Mouse (Mus musculus): ENCODE data around the gene Serpinc1.
"Not testable (repeated sequence)": the region's sequence is repeated elsewhere in the genome, so short reads cannot be mapped to it uniquely, and the experiment has no call there.

Gene Serpinc1

DNA sequence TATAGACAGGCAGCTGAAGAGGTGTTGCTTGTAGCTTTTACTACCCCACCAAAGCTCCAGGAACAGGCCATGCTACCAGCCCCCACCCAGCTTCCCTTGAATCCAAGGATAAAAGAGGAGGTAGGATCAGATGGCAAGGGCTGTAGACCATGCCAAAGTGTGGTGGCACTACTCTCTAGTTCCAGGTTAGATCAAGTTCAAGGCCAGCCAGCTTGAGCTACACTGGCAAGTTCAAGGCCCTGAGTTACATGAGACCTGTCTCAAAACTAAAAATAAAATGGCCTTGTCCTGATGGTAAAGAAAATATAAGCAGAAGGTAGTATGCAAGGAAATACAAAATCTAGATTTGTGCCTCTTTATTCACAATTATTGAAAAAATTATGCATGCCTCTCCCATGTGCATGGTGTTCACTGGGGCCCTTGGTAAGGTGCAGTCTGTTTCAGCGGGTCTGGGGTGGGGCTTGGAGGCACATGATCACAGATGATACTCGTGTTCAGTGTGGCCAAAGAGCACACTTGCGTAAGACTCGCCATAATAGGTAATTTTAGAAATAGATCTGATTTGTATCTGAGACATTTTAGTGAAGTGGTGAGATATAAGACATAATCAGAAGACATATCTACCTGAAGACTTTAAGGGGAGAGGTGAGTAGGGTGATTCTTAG, at the start of gene Serpinc1:
Serpinc1 (plus strand) TSS at position 515 of the 665 bp plus-strand sequence.
- no peak for DNase-seq (ENCODE audit: extremely low read depth, insufficient read length, low spot score)

DNA sequence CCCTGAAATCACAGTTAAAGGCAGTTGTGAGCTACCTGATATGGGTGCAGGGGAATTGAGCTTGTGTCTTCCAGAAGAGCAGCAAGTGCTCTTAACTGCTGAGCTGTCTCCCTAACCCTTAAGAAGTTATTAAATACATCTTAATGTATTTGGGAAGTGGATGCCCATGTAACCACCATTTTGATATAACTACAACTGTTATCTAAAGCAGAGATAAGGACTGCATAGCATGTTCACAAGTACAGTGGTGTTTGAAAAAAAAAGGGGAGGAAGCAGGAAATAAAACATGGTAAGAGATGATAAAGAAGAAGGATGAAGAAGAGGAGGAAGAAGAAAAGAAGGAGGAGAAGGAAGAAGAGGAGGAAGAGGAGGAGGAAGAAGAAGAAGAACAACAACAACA, 47.1 kb upstream of the Serpinc1 start:
- DNase-seq (ENCODE audit: extremely low read depth, insufficient read length, low spot score), result no peak

DNA sequence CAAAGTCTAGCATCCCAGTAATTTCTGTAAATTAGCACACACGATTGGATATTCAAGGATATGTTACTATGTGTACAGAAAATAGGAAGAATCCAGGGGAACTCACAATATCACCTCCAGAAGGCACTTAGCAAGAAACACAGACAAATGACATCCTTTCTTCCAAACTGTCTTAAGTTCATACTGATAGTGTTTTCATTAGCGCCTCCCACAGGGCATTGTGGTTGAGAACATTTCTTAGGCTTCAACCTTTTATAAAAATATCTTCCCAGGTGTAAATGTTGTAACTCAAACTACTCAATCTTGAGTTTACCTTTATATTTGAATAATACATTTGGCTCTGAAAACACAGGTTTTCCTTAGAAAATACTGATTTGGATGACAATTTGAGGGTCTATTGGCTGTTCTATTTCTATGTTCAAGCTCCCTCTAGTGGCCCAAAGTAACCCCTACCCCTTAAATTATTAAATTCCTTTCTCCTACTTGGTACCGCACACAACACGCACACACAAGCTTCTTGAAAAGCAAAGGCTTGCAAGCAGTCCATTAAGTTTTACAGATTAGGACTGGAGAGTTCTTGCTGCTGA, 44.4 kb upstream of the Serpinc1 start:
- DNase-seq (ENCODE audit: extremely low read depth, insufficient read length, low spot score), result peak; percentile 10

DNA sequence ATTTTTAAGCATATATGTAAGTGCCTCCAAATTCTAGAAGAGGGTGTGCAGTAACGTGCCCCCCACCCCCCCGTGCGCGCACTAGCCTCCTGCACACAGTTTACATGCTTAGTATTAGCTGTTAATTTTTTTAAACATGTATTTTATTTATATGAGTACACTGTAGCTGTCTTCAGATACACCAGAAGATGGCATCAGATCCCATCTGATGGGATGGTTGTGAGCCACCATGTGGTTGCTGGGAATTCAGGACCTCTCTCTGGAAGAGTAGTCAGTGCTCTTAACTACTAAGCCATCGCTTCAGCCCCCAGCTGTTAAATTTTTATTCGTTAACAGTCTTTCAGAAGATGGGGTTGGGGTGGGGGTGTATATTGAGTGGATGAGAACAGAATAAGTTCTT, 42.8 kb upstream of the Serpinc1 start:
- peak; percentile 8 for DNase-seq (ENCODE audit: extremely low read depth, insufficient read length, low spot score)

DNA sequence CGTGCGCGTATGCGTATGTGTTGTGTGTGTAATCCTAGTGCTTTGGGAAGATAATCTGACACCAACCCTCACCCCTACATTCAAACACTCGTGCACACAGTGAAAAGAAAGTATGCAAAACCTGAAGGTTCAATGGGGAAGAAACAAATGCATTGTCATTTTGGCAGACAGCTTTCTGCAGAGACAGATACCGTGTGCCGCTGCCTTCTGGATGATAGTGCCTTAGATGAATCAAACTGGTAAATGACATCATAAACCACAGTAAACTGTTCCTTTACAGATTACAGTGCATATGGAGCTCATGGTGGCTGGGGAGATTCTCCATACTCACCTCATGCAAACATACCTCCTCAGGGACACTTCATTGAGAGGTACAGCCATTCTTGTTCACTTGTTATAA, 15.2 kb upstream of the Serpinc1 start:
- DNase-seq (ENCODE audit: extremely low read depth, insufficient read length, low spot score), result no peak

DNA sequence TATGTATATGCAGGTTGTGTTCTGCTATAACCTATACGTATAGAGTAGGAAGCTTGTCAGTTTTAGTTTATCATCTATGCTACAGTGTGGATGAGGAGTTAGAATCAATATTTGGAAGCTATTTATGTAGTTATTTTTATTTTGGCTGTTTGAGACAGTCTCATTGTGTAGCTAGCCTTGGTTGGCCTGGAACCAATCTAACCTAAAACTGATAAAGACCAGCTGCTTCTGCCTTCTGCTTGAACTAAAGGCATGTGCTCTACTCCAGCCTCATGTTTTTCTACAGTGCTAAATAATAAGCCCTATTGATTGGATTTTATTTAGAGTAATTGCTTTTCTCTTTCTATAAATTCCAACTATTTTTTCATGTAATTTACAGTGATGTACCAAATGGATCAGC, 11.1 kb upstream of the Serpinc1 start:
- no peak for DNase-seq (ENCODE audit: extremely low read depth, insufficient read length, low spot score)

DNA sequence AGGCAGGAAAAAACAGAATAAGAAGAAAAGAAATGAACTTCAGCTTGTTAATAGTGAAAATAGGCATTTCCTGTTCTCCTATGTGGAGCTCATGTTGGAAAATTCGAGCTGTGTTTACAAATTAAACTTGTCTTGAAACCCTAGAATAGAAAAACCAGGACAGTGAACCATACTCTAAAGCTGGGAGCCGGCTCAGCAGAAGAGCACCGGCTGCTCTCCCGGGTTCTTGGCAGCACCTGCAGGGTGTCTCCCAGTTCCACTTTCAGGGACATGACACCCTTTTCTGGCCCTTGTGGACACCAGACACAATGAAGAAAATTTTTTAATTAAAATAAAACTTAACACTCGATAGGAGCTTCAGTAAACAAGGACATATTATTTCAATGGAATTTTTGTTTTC, 9.7 kb upstream of the Serpinc1 start:
- DNase-seq (ENCODE audit: extremely low read depth, insufficient read length, low spot score), result no peak

DNA sequence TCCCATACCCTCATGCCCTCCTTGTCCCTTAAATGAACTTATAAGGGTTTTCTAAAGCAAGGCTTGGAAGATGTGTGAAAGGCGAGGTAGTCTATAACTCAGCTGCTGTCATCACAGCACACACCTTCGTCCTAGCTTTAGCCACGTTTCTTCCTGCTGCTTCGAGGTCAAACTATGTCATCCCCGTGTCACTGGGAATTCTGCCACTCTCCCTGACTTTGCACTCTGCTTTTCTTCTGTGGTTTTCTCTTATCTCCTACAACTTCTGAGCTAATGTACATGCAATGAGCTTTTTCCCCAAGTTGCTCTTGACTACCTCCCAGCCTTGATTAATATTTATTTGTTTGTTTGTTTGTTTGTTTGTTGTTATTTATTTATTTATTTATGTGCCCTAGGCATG, 1.6 kb downstream of the Serpinc1 start:
- DNase-seq (ENCODE audit: extremely low read depth, insufficient read length, low spot score), result no peak

DNA sequence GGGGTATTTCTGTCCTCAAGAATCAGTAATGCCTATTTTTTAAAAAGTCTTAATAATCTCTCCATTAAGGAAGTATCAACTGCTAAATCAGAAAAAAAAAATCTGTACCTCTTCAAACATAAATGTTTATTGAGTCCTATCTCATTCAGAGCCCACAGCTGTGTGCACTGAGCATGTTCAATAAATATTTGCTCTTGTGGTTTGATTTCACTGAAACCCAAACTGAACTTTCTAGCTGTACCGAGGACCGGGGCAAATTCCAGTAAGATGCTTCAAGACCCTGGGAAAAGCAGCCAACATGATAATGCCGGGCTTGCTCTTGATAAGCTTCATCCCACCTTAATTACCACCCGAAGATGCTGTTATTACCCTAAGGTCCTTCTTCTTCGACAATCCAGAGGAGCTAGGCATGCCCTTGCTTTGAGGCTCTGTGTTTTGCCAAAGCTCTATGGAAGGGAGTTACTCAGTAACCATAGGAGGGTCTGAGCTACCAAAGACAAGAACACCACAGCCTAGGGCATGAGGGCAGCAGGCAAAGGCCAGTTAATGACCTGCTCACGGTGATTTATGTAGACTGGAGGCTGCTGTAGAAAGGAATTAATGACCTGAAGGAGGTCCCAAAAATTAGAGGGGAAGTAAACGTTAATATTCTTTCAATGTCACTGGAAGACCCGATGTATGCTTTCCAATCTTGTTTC, 2.3 kb downstream of the Serpinc1 start:
- DNase-seq (ENCODE audit: extremely low read depth, insufficient read length, low spot score), result no peak

DNA sequence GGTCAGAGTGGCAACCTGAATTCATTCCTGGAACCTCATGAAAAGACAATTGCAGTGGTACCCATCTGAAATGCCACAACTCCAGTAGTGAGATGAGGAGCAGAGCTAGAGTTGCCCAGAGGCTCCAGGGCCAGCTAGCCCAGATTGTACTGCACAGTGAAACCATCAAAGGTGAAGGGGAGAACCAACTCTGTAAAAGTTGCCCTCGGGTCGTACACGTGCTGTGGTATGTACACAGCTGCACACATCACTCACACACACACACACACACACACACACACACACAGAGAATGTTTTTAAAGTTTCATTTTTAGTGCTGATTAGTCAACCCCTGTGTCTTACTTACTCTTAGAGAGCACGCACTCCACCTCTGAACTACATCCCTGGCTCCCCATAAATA, 3.0 kb downstream of the Serpinc1 start:
- no peak for DNase-seq (ENCODE audit: extremely low read depth, insufficient read length, low spot score)

DNA sequence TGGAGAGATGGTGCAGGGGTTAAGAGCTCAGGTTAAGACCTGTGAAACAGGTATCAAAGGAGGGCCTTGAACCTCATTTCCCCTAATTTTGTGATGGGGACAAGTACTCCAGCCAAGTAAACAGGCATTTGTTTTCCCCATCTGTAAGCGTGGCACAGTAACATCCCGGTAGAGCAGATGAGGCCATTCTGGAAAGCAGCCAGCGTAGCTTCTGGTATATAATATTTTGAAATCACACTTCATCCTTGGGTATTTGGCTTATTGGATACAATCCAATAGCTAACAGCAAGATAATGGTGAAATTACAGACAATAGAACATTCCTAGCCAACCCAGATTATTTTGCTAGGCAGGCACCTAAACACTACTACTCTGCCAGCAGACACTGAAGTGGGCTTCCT, 4.5 kb downstream of the Serpinc1 start:
- no peak for DNase-seq (ENCODE audit: extremely low read depth, insufficient read length, low spot score)

DNA sequence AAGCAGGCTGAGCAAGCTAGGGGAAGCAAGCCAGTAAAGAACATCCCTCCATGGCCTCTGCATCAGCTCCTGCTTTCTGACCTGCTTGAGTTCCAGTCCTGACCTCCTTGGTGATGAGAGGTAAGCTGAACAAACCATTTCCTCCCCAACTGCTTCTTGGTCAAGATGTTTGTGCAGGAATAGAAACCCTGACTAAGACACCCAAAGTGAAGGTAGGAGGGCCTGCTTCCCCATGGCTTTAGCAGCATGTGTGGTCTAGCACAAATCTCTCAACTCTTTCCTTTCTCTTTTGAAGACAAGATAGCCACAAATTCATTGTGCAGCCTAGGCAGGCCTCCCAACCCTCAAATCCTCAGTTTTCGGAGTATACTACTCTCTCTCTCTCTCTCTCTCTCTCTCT, 6.3 kb downstream of the Serpinc1 start:
- not testable (repeated sequence) for DNase-seq (ENCODE audit: extremely low read depth, insufficient read length, low spot score)

DNA sequence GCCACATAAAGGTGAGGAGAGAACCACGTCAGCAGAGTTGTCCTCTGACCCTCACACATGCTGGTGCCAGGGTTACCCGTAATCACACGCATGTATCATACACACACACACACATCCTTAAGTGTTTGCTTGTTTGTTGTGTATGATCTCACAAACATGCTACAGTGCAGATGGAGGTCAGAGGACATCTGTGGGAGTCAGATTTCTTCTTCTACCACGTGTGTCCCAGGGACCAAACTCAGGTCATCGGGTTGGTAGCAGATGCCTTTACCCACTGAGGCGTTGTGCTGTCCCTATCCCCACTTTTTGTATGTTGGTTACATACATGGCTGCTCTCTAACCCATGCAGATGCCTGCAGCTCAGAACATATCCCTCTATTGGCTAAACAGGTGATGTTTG, 7.1 kb downstream of the Serpinc1 start:
- no peak for DNase-seq (ENCODE audit: extremely low read depth, insufficient read length, low spot score)

DNA sequence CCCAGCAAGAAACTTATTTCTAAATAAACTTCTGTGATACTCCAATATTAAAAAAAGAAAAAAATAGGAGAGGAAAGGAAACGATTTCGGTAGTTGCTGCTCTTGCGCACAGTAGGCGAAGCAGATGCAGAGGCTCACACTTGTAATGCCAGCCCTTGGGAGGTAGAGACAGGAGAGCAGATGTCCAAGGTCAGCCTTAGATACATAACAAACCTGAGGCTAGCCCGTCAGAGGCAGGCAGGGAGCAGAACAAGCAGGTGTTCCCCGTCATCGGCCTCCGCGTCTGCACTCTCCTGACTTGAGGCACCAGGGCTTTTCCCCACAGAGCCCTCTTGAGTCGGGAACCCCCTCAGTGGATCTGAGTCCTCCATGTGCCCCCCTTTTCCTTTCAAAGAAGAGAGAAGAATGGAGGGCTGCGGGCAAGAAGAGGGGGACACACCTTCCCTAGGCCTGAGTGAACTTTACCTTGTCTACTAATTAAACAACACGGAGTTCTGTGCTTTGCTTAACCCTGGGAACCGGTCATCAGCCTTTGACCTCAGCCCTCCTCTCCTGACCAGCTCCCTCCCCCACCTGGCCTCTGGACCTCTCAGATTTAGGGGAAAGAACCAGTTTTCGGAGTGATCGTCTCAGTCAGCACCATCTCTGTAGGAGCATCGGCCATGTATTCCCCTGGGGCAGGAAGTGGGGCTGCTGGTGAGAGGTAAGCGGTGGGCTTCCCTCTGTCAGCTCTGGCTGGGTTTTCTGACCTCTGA, 8.7 kb downstream of the Serpinc1 start:
- DNase-seq (ENCODE audit: extremely low read depth, insufficient read length, low spot score), result no peak

DNA sequence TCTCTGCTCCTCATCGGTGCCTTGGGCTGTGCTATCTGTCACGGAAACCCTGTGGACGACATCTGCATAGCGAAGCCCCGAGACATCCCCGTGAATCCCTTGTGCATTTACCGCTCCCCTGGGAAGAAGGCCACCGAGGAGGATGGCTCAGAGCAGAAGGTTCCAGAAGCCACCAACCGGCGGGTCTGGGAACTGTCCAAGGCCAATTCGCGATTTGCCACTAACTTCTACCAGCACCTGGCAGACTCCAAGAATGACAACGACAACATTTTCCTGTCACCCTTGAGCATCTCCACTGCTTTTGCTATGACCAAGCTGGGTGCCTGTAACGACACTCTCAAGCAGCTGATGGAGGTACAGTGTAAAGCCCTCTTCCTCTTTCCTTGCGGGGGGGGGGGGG, 11.0 kb downstream of the Serpinc1 start:
- DNase-seq (ENCODE audit: extremely low read depth, insufficient read length, low spot score), result no peak

DNA sequence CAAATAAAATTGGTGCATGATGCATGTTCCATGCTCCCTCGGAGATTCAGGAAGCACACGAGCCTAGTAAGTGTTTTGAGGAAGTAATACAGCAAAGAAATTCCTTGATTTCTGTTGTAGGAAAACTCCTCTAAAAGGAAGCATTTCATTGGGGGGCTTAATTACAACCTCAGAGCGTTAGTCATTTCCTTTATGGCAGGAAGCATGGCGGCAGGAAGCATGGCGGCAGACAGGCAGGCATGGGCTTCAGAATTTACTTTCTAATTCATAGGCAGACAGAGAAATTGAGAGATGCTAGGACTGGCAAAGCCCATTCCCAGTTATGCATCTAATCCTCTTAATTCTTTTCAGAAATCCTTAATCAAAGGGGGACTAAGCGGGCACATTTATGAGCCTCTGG, 15.5 kb downstream of the Serpinc1 start:
- no peak for DNase-seq (ENCODE audit: extremely low read depth, insufficient read length, low spot score)

DNA sequence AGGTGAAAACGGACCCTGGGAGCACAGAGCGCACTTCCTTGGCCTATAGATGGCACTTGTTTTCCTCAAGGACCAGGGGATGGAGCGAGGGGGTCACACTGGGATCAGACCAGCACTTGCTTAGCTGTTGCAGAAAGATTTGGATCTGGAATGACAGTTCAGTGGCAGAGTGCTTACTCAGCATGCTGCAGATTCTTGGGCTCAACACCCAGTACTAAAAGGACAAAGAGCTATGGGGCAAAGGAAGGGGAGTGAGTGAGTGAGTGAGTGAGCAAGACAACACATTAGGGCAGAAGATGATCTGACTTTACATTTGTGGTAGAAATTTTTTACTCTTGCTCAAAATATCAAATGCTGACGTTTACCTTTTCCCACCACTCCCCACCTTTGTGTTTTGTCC, 26.6 kb downstream of the Serpinc1 start:
- DNase-seq (ENCODE audit: extremely low read depth, insufficient read length, low spot score), result no peak

DNA sequence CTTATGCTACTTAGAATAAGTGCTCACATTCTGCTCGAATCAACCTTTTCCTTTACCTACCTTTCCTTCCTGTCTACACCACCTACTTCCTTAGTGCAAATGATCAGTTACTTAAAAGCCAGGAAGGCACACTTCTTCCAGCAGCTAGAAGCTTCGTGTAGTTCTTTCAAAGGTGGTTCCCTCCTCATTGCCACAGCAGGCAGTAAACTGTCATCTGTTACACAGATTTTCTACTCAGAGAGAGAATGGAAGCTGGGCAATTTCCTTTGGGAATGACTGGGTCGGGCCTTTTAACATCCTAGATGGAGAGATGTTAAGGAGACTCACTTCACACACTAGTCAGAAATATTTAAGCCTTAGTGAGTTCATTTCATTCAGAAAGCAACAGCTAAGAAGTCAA, 27.1 kb downstream of the Serpinc1 start:
- no peak for DNase-seq (ENCODE audit: extremely low read depth, insufficient read length, low spot score)

DNA sequence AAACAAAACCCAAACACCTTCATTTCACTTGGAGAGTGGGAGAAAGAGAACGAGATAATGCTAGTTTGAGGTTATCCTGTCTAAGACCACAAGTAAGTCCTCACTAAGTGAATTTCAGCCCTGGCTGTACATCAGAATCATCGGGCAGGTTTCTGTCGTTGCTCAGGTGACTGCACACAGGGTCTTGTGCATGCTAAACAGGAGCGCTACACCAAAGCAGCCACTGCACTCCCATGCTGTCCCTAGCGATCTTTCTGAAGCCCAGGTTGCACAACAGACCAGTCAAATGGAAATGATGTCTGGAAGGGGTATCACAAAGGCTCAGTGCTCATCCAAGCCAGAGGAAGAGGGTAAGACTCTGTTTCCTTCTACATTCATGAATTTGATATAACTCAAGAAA, 28.1 kb downstream of the Serpinc1 start:
- DNase-seq (ENCODE audit: extremely low read depth, insufficient read length, low spot score), result no peak

DNA sequence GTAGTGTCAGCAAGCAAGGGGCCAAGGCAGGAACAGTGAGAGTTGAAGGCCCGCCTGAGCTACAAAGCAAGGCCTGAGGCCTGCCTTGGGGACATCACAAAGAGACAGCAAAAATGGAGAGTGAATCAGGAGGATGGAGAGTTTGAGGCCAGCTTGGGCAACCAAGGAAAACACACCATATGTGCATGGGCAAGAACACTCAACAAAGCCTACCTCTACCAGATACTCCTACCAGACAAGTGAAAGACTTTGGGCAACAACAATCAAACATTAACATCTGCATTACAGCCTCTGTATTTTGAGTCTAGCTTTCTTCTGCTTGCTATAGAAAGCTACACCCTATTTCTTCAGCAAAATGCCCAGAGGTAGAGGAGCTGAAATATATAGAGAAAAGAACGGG, 29.7 kb downstream of the Serpinc1 start:
- no peak for DNase-seq (ENCODE audit: extremely low read depth, insufficient read length, low spot score)

DNA sequence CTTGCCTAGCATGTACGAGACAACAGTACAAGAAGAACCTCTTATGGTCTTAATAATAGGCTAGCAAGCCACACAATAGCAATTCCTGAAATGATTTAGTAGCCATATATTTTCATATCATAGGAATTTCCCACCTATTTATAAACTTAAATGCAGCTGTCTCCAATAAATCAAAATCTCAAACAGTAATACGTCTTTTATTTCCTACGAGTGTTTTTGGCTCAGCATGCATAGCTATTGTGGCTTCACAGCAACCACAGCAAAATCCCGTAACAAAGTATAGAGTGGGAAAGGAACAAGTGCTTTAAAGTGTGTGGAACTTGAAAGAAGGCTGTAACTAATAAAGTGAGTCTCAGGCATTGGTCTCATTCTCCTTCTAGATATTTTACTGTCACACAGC, 32.1 kb downstream of the Serpinc1 start:
- DNase-seq (ENCODE audit: extremely low read depth, insufficient read length, low spot score), result no peak

DNA sequence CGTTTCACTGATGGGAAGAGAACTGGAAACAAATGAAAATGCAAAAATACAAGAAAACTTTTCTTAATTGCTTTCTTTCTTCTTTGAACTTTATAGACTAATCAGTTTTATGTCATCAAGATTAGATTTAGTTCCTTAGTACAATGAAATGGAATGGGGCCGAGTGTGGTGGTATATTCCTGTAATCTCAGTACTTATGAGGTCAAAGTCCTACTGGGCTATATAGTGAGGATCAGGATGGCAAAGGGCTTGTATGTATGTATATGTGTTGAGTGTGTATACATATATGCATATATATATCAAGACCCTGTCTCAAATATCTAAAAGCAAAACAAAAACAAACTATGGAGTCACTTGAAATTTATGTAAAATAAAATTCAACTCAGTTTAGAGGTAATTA, 38.0 kb downstream of the Serpinc1 start:
- no peak for DNase-seq (ENCODE audit: extremely low read depth, insufficient read length, low spot score)
